Mouse (Mus musculus): Measurements from ENCODE around the gene Slc25a34. TPM values are rescaled to one million over a fixed set of nuclear protein-coding genes. Genes with fewer than 3 reads are reported as not detected.

The Slc25a34 gene
- polyA plus RNA-seq, 2 experiments: 0.03 TPM; not detected in 1

DNA sequence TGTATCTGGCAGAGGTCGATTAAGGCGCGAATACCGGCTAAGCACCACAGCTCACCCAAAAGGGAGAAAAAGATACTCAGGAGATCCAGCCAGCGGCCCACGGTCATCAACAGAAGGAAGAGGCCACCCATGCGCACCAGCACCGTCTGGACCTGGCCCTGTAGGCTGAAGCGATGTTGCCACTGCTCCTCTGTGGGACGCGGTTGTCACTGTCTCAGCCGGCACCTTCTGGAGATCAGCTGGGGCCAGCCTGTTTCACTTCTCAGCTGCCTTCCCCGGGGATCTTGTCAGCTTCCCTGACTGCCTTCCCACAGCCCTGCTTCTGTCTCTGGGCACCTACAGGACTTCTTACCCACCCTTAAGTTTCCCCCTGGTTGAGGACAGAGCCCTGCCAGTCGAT is 8.7 kb downstream of the Slc25a34 start:
- Histone ChIP-seq H3K4me3 (ENCODE audit: insufficient read depth in 1 of 2, low read depth in 2 of 2, low read length in 2 of 2) (no peak overlapping the region), H3K4me1 (replicated peaks; ENCODE audit: control insufficient read depth in 2 of 2, insufficient read depth in 2 of 2, low read length in 1 of 2) (peaks cover 0 to 2% of the 10 kb centered on the region in 2 experiments; a peak in 1 of 4 replicates), H3K9ac (replicated peaks) (no peak overlapping the region), H3K4me2 (ENCODE audit: low read depth) (no peak overlapping the region), H3K36me3 (replicated peaks; ENCODE audit: control insufficient read depth, insufficient read depth, low read depth) (no peaks in the 10 kb centered on the region), H3K27me3 (ENCODE audit: control insufficient read depth, insufficient read depth, low read length) (no peaks in the 10 kb centered on the region), H3K9me3 (ENCODE audit: control insufficient read depth, low read length) (no peaks in the 10 kb centered on the region), H3K27ac (no peak overlapping the region)
- no peak for DNase-seq (ENCODE audit: low read depth in 3 of 3, low spot score in 3 of 3)
- WGBS (ENCODE audit: insufficient replicate concordance): 76% methylated on average over 14 of the region's 14 CpGs
- no peak for ATAC-seq (ENCODE audit: insufficient read depth)
- TF ChIP-seq CTCF (IDR thresholded peaks at IDR 0.05; ENCODE audit: low read depth) (no peak), EP300 (IDR thresholded peaks at IDR 0.05; ENCODE audit: low read depth) (no peak)

DNA sequence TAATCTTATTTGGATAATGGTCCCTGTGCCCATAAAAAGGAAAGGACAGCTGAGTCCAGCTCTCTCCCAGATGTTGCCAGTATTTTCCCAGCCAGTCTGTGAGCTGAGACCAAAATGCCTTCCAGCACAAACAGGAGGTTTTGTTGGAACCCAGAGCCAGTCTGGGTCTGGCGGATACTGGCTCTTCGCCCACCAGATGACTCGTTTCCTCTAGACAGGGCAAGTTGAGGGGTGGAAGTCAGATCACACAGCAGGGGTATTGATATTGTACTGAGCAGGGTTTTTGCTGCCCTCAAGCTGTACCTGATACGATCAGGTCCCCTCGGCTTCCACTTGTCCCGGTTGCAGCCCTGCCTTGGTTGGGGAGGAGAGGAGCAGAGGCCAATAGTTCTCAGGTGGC is 14.1 kb downstream of the Slc25a34 start:
- Histone ChIP-seq H3K4me3 (ENCODE audit: insufficient read depth in 1 of 2, low read depth in 2 of 2, low read length in 2 of 2) (no peak overlapping the region), H3K9me3 (ENCODE audit: control insufficient read depth, low read length) (no peaks in the 10 kb centered on the region), H3K27me3 (ENCODE audit: control insufficient read depth, insufficient read depth, low read length) (no peaks in the 10 kb centered on the region), H3K27ac (no peak overlapping the region), H3K9ac (replicated peaks) (no peak overlapping the region), H3K4me1 (replicated peaks; ENCODE audit: control insufficient read depth in 2 of 2, insufficient read depth in 2 of 2, low read length in 1 of 2) (no peaks in the 10 kb centered on the region), H3K4me2 (ENCODE audit: low read depth) (no peak overlapping the region), H3K36me3 (replicated peaks; ENCODE audit: control insufficient read depth, insufficient read depth, low read depth) (no peaks in the 10 kb centered on the region)
- ATAC-seq (ENCODE audit: insufficient read depth): no peak
- 60% methylated on average over 6 of the region's 6 CpGs for WGBS (ENCODE audit: insufficient replicate concordance)
- TF ChIP-seq EP300 (IDR thresholded peaks at IDR 0.05; ENCODE audit: low read depth) (no peak), CTCF (IDR thresholded peaks at IDR 0.05; ENCODE audit: low read depth) (no peak)
- DNase-seq (ENCODE audit: low read depth in 3 of 3, low spot score in 3 of 3): no peak

DNA sequence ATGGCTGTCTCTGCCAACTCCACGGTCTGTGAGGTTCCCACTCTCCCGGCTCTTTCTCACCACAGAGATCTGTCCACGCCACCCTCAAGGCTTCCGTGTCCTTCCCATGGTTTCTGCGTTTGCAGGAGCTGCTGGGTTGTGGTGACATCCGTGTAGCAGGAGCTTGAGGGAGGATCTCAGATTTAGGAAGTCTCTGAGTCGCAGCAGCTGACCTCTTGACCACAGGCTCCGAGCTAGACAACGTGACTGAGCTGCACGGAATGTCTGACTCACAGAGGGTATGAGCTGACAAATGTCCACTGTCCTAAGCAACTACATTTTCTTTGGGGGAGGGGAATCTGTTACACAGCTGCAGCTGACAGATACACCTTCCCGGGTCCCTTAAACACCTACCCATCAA is 17.8 kb downstream of the Slc25a34 start, which contains the start of gene Fblim1:
TSS of gene Fblim1 (minus strand) at position 236 of the 400 bp plus-strand sequence.
- H3K9me3 ChIP-seq (ENCODE audit: control insufficient read depth, low read length): no peaks in the 10 kb centered on the region
- no peak within 1 kb of the TSS for H3K9ac ChIP-seq (replicated peaks)
- no peak within 1 kb of the TSS for H3K27ac ChIP-seq
- H3K27me3 ChIP-seq (ENCODE audit: control insufficient read depth, insufficient read depth, low read length): no peaks in the 10 kb centered on the region; the same call in 1 of the 2 replicates
- 52% methylated on average over 11 of the region's 11 CpGs for WGBS (ENCODE audit: insufficient replicate concordance)
- DNase-seq (ENCODE audit: low read depth in 3 of 3, low spot score in 3 of 3) (no peak), ATAC-seq (ENCODE audit: insufficient read depth) (peak; percentile 45; the same call in 1 of the 2 replicates)
- TF ChIP-seq EP300 (IDR thresholded peaks at IDR 0.05; ENCODE audit: low read depth) (no peak), CTCF (IDR thresholded peaks at IDR 0.05; ENCODE audit: low read depth) (no peak)
- H3K36me3 ChIP-seq (replicated peaks; ENCODE audit: control insufficient read depth, insufficient read depth, low read depth): no peaks in the 10 kb centered on the region
- H3K4me2 ChIP-seq (ENCODE audit: low read depth): no peak within 1 kb of the TSS
- no peak within 1 kb of the TSS for H3K4me3 ChIP-seq (ENCODE audit: insufficient read depth in 1 of 2, low read depth in 2 of 2, low read length in 2 of 2)
- H3K4me1 ChIP-seq (replicated peaks; ENCODE audit: control insufficient read depth in 2 of 2, insufficient read depth in 2 of 2, low read length in 1 of 2): no peaks in the 10 kb centered on the region

DNA sequence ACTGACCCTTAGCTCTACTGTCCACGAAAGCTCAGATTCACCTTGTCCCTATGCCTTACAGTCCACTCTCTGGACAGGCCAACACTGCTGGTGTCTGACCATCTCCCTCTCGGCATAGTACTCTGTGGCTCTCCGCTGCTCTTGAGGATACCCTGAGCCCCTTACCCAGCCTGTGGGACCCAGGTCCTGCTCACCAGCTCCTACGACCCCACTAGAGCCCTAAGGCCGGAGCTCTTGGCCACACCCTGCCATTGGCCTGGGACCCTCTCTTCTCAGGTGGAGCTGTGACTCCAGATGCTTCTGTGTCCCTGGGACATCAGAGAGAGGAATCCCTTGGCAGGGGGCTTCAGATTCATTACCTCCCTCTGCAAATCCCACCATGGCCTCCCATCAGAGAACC is 18.2 kb downstream of the Slc25a34 start:
- no peak for TF ChIP-seq EP300 (IDR thresholded peaks at IDR 0.05; ENCODE audit: low read depth)
- TF ChIP-seq CTCF (IDR thresholded peaks at IDR 0.05; ENCODE audit: low read depth): no peak
- Histone ChIP-seq H3K36me3 (replicated peaks; ENCODE audit: control insufficient read depth, insufficient read depth, low read depth) (no peaks in the 10 kb centered on the region), H3K4me1 (replicated peaks; ENCODE audit: control insufficient read depth in 2 of 2, insufficient read depth in 2 of 2, low read length in 1 of 2) (no peaks in the 10 kb centered on the region), H3K27me3 (ENCODE audit: control insufficient read depth, insufficient read depth, low read length) (peaks cover 2% of the 10 kb centered on the region), H3K9me3 (ENCODE audit: control insufficient read depth, low read length) (no peaks in the 10 kb centered on the region), H3K27ac (no peak overlapping the region), H3K4me2 (ENCODE audit: low read depth) (no peak overlapping the region), H3K9ac (replicated peaks) (no peak overlapping the region), H3K4me3 (ENCODE audit: insufficient read depth in 1 of 2, low read depth in 2 of 2, low read length in 2 of 2) (no peak overlapping the region)
- no peak for ATAC-seq (ENCODE audit: insufficient read depth)
- no peak for DNase-seq (ENCODE audit: low read depth in 3 of 3, low spot score in 3 of 3)
- WGBS (ENCODE audit: insufficient replicate concordance): 61% methylated on average over 5 of the region's 5 CpGs

DNA sequence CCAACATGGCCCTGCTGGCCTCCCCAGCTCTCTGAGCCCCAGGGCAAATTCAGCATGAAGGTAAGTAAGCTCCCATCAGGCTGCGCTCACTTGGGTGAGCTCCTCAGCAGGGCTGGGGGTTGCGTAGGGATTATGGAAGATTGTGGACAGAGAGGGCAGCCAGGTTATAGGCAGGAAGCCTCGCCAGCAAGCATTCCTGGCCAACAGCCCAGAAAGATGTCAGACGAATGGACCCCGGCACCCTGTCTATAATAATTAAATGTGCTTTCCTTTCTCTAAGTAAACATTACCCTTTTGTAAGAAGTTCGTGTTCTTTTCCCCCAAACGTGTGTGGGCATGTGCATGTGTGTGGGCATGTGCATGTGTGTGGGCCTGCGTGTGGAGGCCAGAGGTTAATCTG is 19.1 kb downstream of the Slc25a34 start:
- Histone ChIP-seq H3K4me2 (ENCODE audit: low read depth) (no peak overlapping the region), H3K27ac (no peak overlapping the region), H3K27me3 (ENCODE audit: control insufficient read depth, insufficient read depth, low read length) (peaks cover 11% of the 10 kb centered on the region), H3K9ac (replicated peaks) (no peak overlapping the region), H3K36me3 (replicated peaks; ENCODE audit: control insufficient read depth, insufficient read depth, low read depth) (no peaks in the 10 kb centered on the region), H3K9me3 (ENCODE audit: control insufficient read depth, low read length) (no peaks in the 10 kb centered on the region), H3K4me1 (replicated peaks; ENCODE audit: control insufficient read depth in 2 of 2, insufficient read depth in 2 of 2, low read length in 1 of 2) (no peaks in the 10 kb centered on the region), H3K4me3 (ENCODE audit: insufficient read depth in 1 of 2, low read depth in 2 of 2, low read length in 2 of 2) (no peak overlapping the region)
- TF ChIP-seq CTCF (IDR thresholded peaks at IDR 0.05; ENCODE audit: low read depth) (no peak), EP300 (IDR thresholded peaks at IDR 0.05; ENCODE audit: low read depth) (no peak)
- WGBS (ENCODE audit: insufficient replicate concordance): 62% methylated on average over 8 of the region's 8 CpGs
- ATAC-seq (ENCODE audit: insufficient read depth) (no peak), DNase-seq (ENCODE audit: low read depth in 3 of 3, low spot score in 3 of 3) (no peak)
